Mouse (Mus musculus): ENCODE measurements around the gene Kdelr1.

DNA sequence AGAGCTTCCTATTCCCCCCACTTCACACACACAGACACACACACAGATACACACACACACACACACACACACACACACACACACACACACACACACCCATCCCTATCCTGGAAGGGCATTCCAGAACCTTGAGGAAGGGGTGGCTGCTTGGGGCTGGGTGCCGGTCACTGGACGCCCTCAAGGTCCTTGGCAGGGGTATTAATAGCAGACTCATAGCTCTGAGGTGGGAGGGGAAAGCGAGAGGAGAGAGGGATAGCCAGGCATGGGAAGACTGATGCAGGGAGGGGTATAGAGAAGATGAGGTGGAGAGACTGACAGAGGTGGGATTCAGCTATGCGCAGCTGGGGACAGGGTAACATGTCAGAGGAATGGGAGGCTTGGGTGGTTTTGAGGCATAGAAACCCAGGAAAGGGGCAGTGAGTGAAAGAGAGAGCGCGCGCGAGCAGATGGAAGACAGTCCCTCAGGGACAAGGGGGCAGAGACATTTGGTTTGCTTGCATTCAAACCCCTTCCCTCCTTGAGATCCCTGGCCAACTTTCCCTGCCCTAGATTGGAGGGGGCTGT lies 3.4 kb upstream of the Kdelr1 start:
- TF ChIP-seq TAL1 (IDR thresholded peaks at IDR 0.05; ENCODE audit: low read length) (no peak), CTCF (IDR thresholded peaks at IDR 0.05 in 2 of 3, conservative IDR thresholded peaks at IDR 0.05 in 1 of 3; ENCODE audit: control insufficient read depth in 1 of 3, insufficient read depth in 1 of 3, low read depth in 2 of 3, low read length in 3 of 3, poor library complexity in 1 of 3, severe bottlenecking in 1 of 3) (no peak), TCF12 (IDR thresholded peaks at IDR 0.05; ENCODE audit: low read depth, low read length) (no peak), TBP (IDR thresholded peaks at IDR 0.05; ENCODE audit: low read depth, low read length) (no peak), EP300 (IDR thresholded peaks at IDR 0.05; ENCODE audit: low read depth in 1 of 2, low read length in 2 of 2) (no peak), POLR2A (IDR thresholded peaks at IDR 0.05; ENCODE audit: control insufficient read depth in 1 of 2, insufficient read depth in 1 of 2, low read depth in 1 of 2, low read length in 2 of 2, poor library complexity in 1 of 2) (no peak), JUND (IDR thresholded peaks at IDR 0.05; ENCODE audit: low read depth, low read length) (no peak), GATA1 (IDR thresholded peaks at IDR 0.05; ENCODE audit: low read depth, low read length) (no peak)

Data from MEL (cell line).